Mouse (Mus musculus) MEL (cell line): ENCODE measurements at regions not wholly inside any gene's neighbourhood (a gene's known extent, or its start where the extent isn't known, plus 50 kb on each side); places are given as distances from the start of the nearest gene placed in this dataset.

Source experiments
- BHLHE40 ChIP-seq: IDR thresholded peaks from 2 replicates; pipeline ENCODE4 v1.6.1; 2012; ENCODE audit warnings: low read depth, mild to moderate bottlenecking, inconsistent platforms, low read length, improper control_type of control experiment, borderline replicate concordance
- CTCF ChIP-seq, 3 experiments: IDR thresholded peaks in 2 of 3; conservative IDR thresholded peaks in 1 of 3; 2 replicates each; pipeline ENCODE4 v1.5.1; 2011 to 2012; ENCODE audit warnings: low read length in 3 of 3, low read depth in 2 of 3, mild to moderate bottlenecking in 2 of 3, improper control_type of control experiment in 1 of 3, inconsistent platforms in 1 of 3, mixed read lengths in 1 of 3, moderate library complexity in 1 of 3; ENCODE audit not compliant: control insufficient read depth in 1 of 3, insufficient read depth in 1 of 3, poor library complexity in 1 of 3, severe bottlenecking in 1 of 3
- EP300 ChIP-seq, 2 experiments: IDR thresholded peaks; 2 replicates each; pipeline ENCODE4 v1.6.1; 2011; ENCODE audit warnings: improper control_type of control experiment in 2 of 2, low read length in 2 of 2, low read depth in 1 of 2, mild to moderate bottlenecking in 1 of 2
- KAT2A ChIP-seq: conservative IDR thresholded peaks from 2 replicates; pipeline ENCODE4 v1.6.1; 2012; ENCODE audit warnings: low read depth, low read length, improper control_type of control experiment, inconsistent platforms
- MAX ChIP-seq: IDR thresholded peaks from 2 replicates; pipeline ENCODE4 v1.6.1; 2011; ENCODE audit warnings: low read length, improper control_type of control experiment
- MYC ChIP-seq: IDR thresholded peaks from 2 replicates; pipeline ENCODE4 v1.6.1; 2011; ENCODE audit warnings: low read depth, mild to moderate bottlenecking, low read length, improper control_type of control experiment, moderate library complexity
- POLR2A ChIP-seq, 2 experiments: IDR thresholded peaks; 2 replicates each; pipeline ENCODE4 v1.6.1; 2011 to 2012; ENCODE audit warnings: low read length in 2 of 2, mild to moderate bottlenecking in 2 of 2, control low read depth in 1 of 2, improper control_type of control experiment in 1 of 2, low read depth in 1 of 2, moderate library complexity in 1 of 2; ENCODE audit not compliant: control insufficient read depth in 1 of 2, insufficient read depth in 1 of 2, poor library complexity in 1 of 2
- SIN3A ChIP-seq: IDR thresholded peaks from 2 replicates; pipeline ENCODE4 v1.6.1; 2012; ENCODE audit warnings: low read length, improper control_type of control experiment, inconsistent platforms
- TAL1 ChIP-seq: IDR thresholded peaks from 2 replicates; pipeline ENCODE4 v1.6.1; 2012; ENCODE audit warnings: mild to moderate bottlenecking, inconsistent platforms, low read length, moderate library complexity, mixed read lengths
- USF1 ChIP-seq: IDR thresholded peaks from 2 replicates; pipeline ENCODE4 v1.6.1; 2014; ENCODE audit warnings: low read depth, mild to moderate bottlenecking, inconsistent platforms, low read length, improper control_type of control experiment, moderate library complexity

GRCm38 (mm10) chr5:45097941-45098340, 298.5 kb upstream of the Ldb2 start:
- no peak for TF ChIP-seq MYC
- no peak for TF ChIP-seq POLR2A (IDR thresholded peaks at IDR 0.05; ENCODE audit: control insufficient read depth in 1 of 2, insufficient read depth in 1 of 2, low read depth in 1 of 2, low read length in 2 of 2, poor library complexity in 1 of 2)
- no peak for TF ChIP-seq TAL1
- no peak for TF ChIP-seq MAX
- TF ChIP-seq USF1: no peak
- no peak for TF ChIP-seq EP300 (IDR thresholded peaks at IDR 0.05; ENCODE audit: low read depth in 1 of 2, low read length in 2 of 2)
- no peak for TF ChIP-seq BHLHE40
- TF ChIP-seq KAT2A: no peak
- no peak for TF ChIP-seq CTCF (IDR thresholded peaks at IDR 0.05 in 2 of 3, conservative IDR thresholded peaks at IDR 0.05 in 1 of 3; ENCODE audit: control insufficient read depth in 1 of 3, insufficient read depth in 1 of 3, low read depth in 2 of 3, low read length in 3 of 3, poor library complexity in 1 of 3, severe bottlenecking in 1 of 3)
- TF ChIP-seq SIN3A: no peak
